Mouse (Mus musculus) heart, adult 2 months (tissue): ENCODE measurements around the gene Upk3b. TPM values are rescaled to one million over a fixed set of nuclear protein-coding genes. Genes with fewer than 3 reads are reported as not detected.

Experiments
- DNase-seq, 2 experiments: peaks; one replicate each; pipeline ENCODE4 v3.0.0; 2021
- H3K27ac ChIP-seq: fragments of 200-600 bp; 2 replicates; pipeline ENCODE4 v1.8.1; 2022
- H3K27me3 ChIP-seq: fragments of 200-500 bp; 2 replicates; pipeline ENCODE4 v1.6.1; 2012; ENCODE audit warnings: mild to moderate bottlenecking, low read length, inconsistent platforms, mixed read lengths; ENCODE audit not compliant: control insufficient read depth, insufficient read depth
- H3K36me3 ChIP-seq: fragments of 200-500 bp; 2 replicates; pipeline ENCODE4 v1.6.1; 2012; ENCODE audit warnings: low read length, inconsistent platforms; ENCODE audit not compliant: control insufficient read depth, insufficient read depth
- H3K4me1 ChIP-seq: fragments of 200-500 bp; 2 replicates; pipeline ENCODE4 v1.6.1; 2011; ENCODE audit warnings: low read length; ENCODE audit not compliant: control insufficient read depth, insufficient read depth
- H3K4me3 ChIP-seq: fragments of 200-600 bp; 2 replicates; pipeline ENCODE4 v1.8.1; 2022
- H3K79me2 ChIP-seq: fragments of 200-500 bp; replicated peaks from 2 replicates; pipeline ENCODE4 v1.6.1; 2012; ENCODE audit warnings: mild to moderate bottlenecking, inconsistent platforms, low read length, moderate library complexity, mixed read lengths; ENCODE audit not compliant: control insufficient read depth, insufficient read depth
- H3K9ac ChIP-seq: fragments of 200-500 bp; 2 replicates; pipeline ENCODE4 v1.6.1; 2012; ENCODE audit warnings: low read depth, mild to moderate bottlenecking, control low read depth, inconsistent platforms, low read length, mixed read lengths
- CTCF ChIP-seq: fragments of 200-600 bp; IDR thresholded peaks from 2 replicates; pipeline ENCODE4 v1.8.1; 2022; ENCODE audit warnings: antibody characterized with exemption, mild to moderate bottlenecking, moderate library complexity
- EP300 ChIP-seq: fragments of 200-500 bp; IDR thresholded peaks from 2 replicates; pipeline ENCODE4 v1.6.1; 2011; ENCODE audit warnings: low read depth, low read length, control low read depth; ENCODE audit not compliant: insufficient read depth
- POLR2A ChIP-seq: fragments of 200-500 bp; IDR thresholded peaks from 2 replicates; pipeline ENCODE4 v1.6.1; 2011; ENCODE audit warnings: mild to moderate bottlenecking, low read depth, low read length, control low read depth; ENCODE audit not compliant: insufficient read depth
- WGBS: fragments of 180-500 bp; shearing (Covaris S2); methylation state at CpG from one replicate; pipeline ENCODE4 v1.1.7; 2018; 5-methylcytosine and 5-hydroxymethylcytosine counted together
- intact Hi-C: fragments of 180-260 bp; cut with DNase I; formaldehyde crosslinking; loops from one replicate; pipeline ENCODE4 v1.15.1; 2025
- polyA plus RNA-seq: library from polyadenylated mRNA; depleted of rRNA; stranded (reverse); fragments of >200 nt; gene quantifications from 2 replicates; pipeline ENCODE4 v1.2.3, GENCODE M21; 2012
- total RNA-seq, 2 experiments: library from RNA; stranded (reverse); gene quantifications; 2 replicates each; pipeline ENCODE4 v1.2.3; 2021

Upk3b gene
- total and polyA plus RNA-seq, 3 experiments, result 16.7 to 25.8 (median 18.6) TPM

DNA sequence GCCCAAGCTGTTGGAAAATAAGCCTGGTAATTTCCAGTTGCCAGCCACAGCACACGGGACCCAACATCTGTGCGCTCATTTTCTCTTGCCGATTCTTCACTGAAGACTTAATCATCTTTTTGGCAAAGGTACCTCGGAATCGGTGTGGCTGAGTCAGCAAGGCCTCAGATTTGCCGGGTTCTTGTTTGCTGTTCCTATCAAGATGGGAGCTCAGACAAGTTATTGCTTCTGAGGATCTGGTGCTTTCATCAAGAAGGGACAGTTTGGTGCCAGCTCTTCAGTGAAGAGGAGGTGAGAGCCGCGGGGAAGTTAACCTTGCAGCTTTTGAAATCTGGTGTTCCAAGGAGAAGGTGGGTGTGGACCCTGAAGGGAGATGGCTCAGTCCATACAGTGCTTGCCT is 42.1 kb upstream of the Upk3b start:
- intact Hi-C loops, result no loop called here
- H3K9ac ChIP-seq, result no peak overlapping the region
- no peak overlapping the region for H3K27ac ChIP-seq
- no peak for DNase-seq
- no peaks in the 10 kb centered on the region for H3K27me3 ChIP-seq
- TF ChIP-seq POLR2A (no peak), CTCF (no peak), EP300 (no peak)
- no peak overlapping the region for H3K4me3 ChIP-seq
- H3K36me3 ChIP-seq, result no peaks in the 10 kb centered on the region
- H3K79me2 ChIP-seq, result no peaks in the 10 kb centered on the region
- no peaks in the 10 kb centered on the region for H3K4me1 ChIP-seq
- 70% methylated on average over 8 of the region's 8 CpGs for WGBS

DNA sequence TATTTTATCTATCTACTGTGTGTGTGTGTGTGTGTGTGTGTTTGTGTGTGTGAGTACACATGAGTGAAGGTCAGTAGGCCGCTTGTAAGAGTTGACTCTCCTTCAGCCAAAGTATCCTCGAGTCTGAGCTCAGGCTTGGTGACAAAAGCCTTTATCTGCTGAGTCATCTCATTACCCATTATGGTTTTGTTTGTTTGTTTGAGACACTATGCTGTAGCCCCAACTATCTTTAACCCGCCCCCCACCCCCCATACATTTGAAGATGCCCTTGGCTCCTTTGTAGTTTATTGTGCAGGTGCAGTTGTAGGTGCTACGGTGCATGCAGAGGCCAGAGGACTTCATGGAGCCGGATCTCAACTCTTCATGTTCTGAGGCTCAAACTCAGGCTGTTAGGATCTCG is 37.1 kb upstream of the Upk3b start:
- Histone ChIP-seq H3K27me3 (no peaks in the 10 kb centered on the region), H3K4me1 (peaks cover 2% of the 10 kb centered on the region), H3K79me2 (no peaks in the 10 kb centered on the region; the same call in 1 of the 2 replicates), H3K9ac (no peak overlapping the region), H3K27ac (no peak overlapping the region), H3K4me3 (no peak overlapping the region), H3K36me3 (no peaks in the 10 kb centered on the region)
- no peak for DNase-seq
- WGBS, result 85% methylated on average over 6 of the region's 6 CpGs
- TF ChIP-seq EP300 (no peak), POLR2A (no peak)
- intact Hi-C loops, result no loop called here

DNA sequence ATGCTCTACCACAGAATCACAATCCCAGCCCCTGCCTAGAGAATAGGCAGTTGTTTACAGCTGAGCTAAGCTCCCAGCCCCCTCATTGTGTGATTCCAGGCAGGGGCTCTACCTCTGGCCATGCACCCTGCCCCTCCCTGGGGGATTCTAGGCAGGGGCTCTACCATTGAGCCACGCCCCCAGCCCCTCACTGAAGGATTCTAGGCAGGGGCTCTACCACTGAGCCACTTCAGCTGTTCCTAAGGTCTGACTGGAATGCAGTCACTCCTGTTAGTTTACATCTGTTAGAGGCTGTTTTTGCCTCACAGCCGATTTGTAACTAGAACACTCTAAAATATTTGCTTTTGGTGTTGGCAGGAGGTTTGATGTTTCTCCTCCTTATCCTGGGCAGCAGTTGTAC is 36.0 kb upstream of the Upk3b start:
- 51% methylated on average over 2 of the region's 2 CpGs for WGBS
- Histone ChIP-seq H3K27me3 (no peaks in the 10 kb centered on the region), H3K9ac (no peak overlapping the region), H3K79me2 (no peaks in the 10 kb centered on the region; the same call in none of the 2 replicates), H3K36me3 (no peaks in the 10 kb centered on the region), H3K27ac (no peak overlapping the region), H3K4me1 (peaks cover 2% of the 10 kb centered on the region), H3K4me3 (no peak overlapping the region)
- no peak for DNase-seq
- no peak for TF ChIP-seq CTCF
- TF ChIP-seq EP300, result no peak
- no peak for TF ChIP-seq POLR2A
- intact Hi-C loops, result no loop called here

DNA sequence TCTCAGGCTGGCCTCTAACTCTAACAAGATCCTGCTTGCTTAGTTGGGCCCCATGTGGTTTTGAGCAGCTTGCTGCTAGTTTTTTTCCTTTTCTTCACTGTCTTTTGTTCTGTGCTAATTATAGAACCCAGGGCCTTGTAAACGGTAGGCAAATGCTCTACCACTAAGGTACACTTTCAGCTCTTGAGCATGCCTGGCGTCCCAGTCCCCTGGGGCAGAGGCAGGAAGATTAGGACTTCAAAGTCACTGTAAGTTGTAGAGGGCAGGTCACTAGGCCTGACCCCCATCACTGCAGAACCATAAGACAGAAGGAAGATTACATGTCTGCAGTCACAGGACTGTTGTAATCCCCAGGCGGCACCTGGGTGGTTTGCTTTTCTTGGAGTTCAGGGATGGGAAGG is 35.5 kb upstream of the Upk3b start:
- Histone ChIP-seq H3K9ac (no peak overlapping the region), H3K79me2 (no peaks in the 10 kb centered on the region; the same call in none of the 2 replicates), H3K4me1 (peaks cover 2% of the 10 kb centered on the region), H3K4me3 (no peak overlapping the region), H3K27ac (no peak overlapping the region), H3K36me3 (no peaks in the 10 kb centered on the region), H3K27me3 (no peaks in the 10 kb centered on the region)
- no peak for DNase-seq
- intact Hi-C loops, result no loop called here
- TF ChIP-seq CTCF (no peak), EP300 (no peak), POLR2A (no peak)
- 38% methylated on average over 3 of the region's 3 CpGs for WGBS

- Histone ChIP-seq H3K27me3 (no peaks in the 10 kb centered on the region), H3K36me3 (no peaks in the 10 kb centered on the region), H3K79me2 (no peaks in the 10 kb centered on the region; the same call in none of the 2 replicates), H3K4me1 (peaks cover 2% of the 10 kb centered on the region), H3K9ac (no peak overlapping the region), H3K4me3 (no peak overlapping the region), H3K27ac (no peak overlapping the region)
- TF ChIP-seq EP300 (no peak), POLR2A (no peak), CTCF (no peak)
- no peak for DNase-seq
- intact Hi-C loops, result no loop called here
- WGBS, result 76% methylated on average over 4 of the region's 4 CpGs
Measured at GRCm38 (mm10) chr5:136004537-136004936, 33.8 kb upstream of the Upk3b start.

- no peaks in the 10 kb centered on the region; the same call in none of the 2 replicates for H3K79me2 ChIP-seq
- no peak overlapping the region for H3K27ac ChIP-seq
- intact Hi-C loops, result no loop called here
- no peaks in the 10 kb centered on the region for H3K36me3 ChIP-seq
- TF ChIP-seq POLR2A (no peak), CTCF (no peak), EP300 (no peak)
- H3K4me3 ChIP-seq, result no peak overlapping the region
- DNase-seq, result no peak
- H3K4me1 ChIP-seq, result peaks cover 1% of the 10 kb centered on the region; the same call in 1 of the 2 replicates
- H3K27me3 ChIP-seq, result no peaks in the 10 kb centered on the region
- 63% methylated on average over 7 of the region's 7 CpGs for WGBS
- H3K9ac ChIP-seq, result no peak overlapping the region
Measured at GRCm38 (mm10) chr5:136007745-136008144, 30.6 kb upstream of the Upk3b start.
